Mouse (Mus musculus): ENCODE data around the gene Lgals4. TPM values are rescaled to one million over a fixed set of nuclear protein-coding genes. Genes with fewer than 3 reads are reported as not detected.
A peak's percentile ranks its signal among the peaks of the same experiment; 100 is the strongest.

The Lgals4 gene
- polyA plus RNA-seq, 1 experiment from 2014 or later = 5.4 TPM

GRCm38 (mm10) chr7:28817524-28817923 is 16.1 kb upstream of the Lgals4 start:
- H3K36me3 ChIP-seq = peaks cover 95% of the 10 kb centered on the region
- H3K4me2 ChIP-seq (replicated peaks) = no peak overlapping the region
- WGBS = 79% methylated on average over 6 of the region's 6 CpGs
- no peak overlapping the region for H3K4me3 ChIP-seq
- no peak for ATAC-seq (ENCODE audit: insufficient number of reproducible peaks, insufficient read depth, low FRiP score, low TSS enrichment)
- H3K27me3 ChIP-seq = no peaks in the 10 kb centered on the region
- no peaks in the 10 kb centered on the region for H3K9me3 ChIP-seq
- H3K9ac ChIP-seq = no peak overlapping the region
- H3K27ac ChIP-seq = 0 out of 2 replicates have a peak overlapping the region, but pooled peaks have one; percentile 33
- H3K4me1 ChIP-seq = peaks cover 36% of the 10 kb centered on the region

DNA sequence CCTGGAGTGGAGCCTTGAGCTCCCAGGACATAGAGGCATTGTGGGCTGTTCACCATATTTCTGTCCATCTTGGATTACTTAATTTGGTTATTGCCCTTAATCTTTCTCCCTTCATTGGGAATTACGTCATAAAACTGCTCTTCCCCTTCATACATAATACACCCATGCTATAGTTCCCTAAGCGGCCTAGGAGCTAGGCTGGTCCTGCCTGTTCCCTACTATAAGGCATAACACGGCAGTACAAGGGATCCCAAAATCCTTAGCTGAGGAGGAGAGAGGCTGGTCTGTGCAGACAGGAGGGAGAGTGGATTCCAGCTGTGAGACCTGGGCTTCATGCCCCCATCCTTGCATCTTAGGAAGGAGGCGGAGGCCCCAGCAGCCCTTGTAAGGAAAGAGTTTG is 15.7 kb upstream of the Lgals4 start:
- Histone ChIP-seq H3K4me1 (peaks cover 32% of the 10 kb centered on the region), H3K27ac (0 out of 2 replicates have a peak overlapping the region, but pooled peaks have one; percentile 33)

DNA sequence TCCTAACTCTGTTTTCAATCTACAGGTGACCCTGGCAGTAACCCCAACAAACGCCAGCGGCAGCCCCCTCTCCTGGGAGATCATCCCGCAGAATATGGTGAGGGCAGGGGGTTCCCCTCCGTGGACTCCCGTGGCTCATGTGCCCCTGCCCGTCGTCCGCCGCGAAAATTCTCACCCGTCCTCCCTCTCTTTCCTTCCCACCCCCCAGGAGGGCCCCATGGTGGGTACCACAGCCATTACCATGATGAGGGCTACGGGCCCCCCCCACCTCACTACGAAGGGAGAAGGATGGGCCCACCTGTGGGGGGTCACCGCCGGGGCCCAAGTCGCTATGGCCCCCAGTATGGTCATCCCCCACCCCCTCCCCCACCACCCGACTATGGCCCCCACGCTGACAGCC is 15.2 kb upstream of the Lgals4 start:
- no peak overlapping the region for H3K27ac ChIP-seq
- H3K4me2 ChIP-seq (replicated peaks) = no peak overlapping the region
- no peak overlapping the region for H3K9ac ChIP-seq
- H3K4me1 ChIP-seq = peaks cover 29% of the 10 kb centered on the region
- 78% methylated on average over 18 of the region's 18 CpGs for WGBS
- no peak for ATAC-seq (ENCODE audit: insufficient number of reproducible peaks, insufficient read depth, low FRiP score, low TSS enrichment)
- peaks cover 92% of the 10 kb centered on the region for H3K36me3 ChIP-seq
- H3K4me3 ChIP-seq = no peak overlapping the region
- no peaks in the 10 kb centered on the region for H3K27me3 ChIP-seq
- H3K9me3 ChIP-seq = no peaks in the 10 kb centered on the region

More for the DNA sequence above, 15.7 kb upstream of the Lgals4 start:
- ATAC-seq (ENCODE audit: insufficient number of reproducible peaks, insufficient read depth, low FRiP score, low TSS enrichment) = no peak
- no peak overlapping the region for H3K4me3 ChIP-seq
- peaks cover 96% of the 10 kb centered on the region for H3K36me3 ChIP-seq
- no peak overlapping the region for H3K9ac ChIP-seq
- 76% methylated on average over 4 of the region's 4 CpGs for WGBS
- no peaks in the 10 kb centered on the region for H3K27me3 ChIP-seq
- H3K9me3 ChIP-seq = no peaks in the 10 kb centered on the region
- H3K4me2 ChIP-seq (replicated peaks) = no peak overlapping the region

DNA sequence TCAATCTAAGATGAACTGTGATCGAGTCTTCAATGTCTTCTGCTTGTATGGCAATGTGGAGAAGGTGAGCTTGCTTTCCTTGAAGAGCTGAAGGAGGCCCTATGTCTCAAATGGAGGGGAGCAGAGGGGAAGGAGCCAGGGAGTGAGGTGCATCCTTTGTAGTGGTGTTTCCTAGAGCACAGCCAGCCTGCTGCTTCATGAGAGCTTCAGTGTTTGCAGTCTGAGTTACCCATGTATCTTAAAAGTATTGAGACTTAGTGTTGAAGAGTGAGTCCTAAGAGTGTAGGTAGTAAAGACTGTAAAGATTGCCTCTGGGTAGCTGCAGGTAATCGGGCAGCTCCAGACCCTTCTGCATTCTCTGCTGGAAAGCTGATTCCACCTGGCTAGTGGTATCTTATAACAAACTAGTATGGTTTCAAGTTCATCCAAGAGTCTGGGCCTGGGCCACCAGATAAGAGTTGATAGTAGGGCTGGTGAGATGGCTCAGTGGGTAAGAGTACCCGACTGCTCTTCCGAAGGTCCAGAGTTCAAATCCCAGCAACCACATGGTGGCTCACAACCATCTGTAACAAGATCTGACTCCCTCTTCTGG is 14.7 kb upstream of the Lgals4 start:
- Histone ChIP-seq H3K9ac (no peak overlapping the region), H3K4me2 (replicated peaks) (no peak overlapping the region), H3K27me3 (no peaks in the 10 kb centered on the region), H3K4me3 (no peak overlapping the region), H3K9me3 (no peaks in the 10 kb centered on the region), H3K36me3 (peaks cover 87% of the 10 kb centered on the region), H3K4me1 (peaks cover 25% of the 10 kb centered on the region), H3K27ac (no peak overlapping the region)
- WGBS = 90% methylated on average over 4 of the region's 4 CpGs
- no peak for ATAC-seq (ENCODE audit: insufficient number of reproducible peaks, insufficient read depth, low FRiP score, low TSS enrichment)

DNA sequence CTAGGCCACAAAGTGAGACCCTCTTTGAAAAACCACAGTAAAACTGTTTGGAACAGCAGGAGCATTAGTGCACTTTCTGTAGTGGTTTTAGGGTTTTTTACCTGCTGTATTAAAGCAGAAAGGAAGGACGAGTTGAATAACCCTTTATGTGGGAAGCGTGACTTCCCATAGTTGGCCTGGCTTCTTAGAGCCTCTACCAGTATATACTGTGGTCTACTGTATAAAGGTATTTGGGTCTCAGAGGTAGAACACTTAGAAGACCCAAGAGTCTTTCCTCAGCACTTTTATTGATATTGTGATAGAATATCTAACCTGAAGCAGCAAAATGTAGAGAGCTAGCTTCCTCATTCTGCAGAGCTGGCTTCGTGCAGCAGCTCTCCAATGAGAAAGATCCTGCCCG is 14.1 kb upstream of the Lgals4 start:
- ATAC-seq (ENCODE audit: insufficient number of reproducible peaks, insufficient read depth, low FRiP score, low TSS enrichment) = no peak
- 86% methylated on average over 4 of the region's 4 CpGs for WGBS
- H3K36me3 ChIP-seq = peaks cover 80% of the 10 kb centered on the region
- peaks cover 24% of the 10 kb centered on the region for H3K4me1 ChIP-seq
- H3K9me3 ChIP-seq = no peaks in the 10 kb centered on the region
- H3K27me3 ChIP-seq = no peaks in the 10 kb centered on the region
- no peak overlapping the region for H3K4me2 ChIP-seq (replicated peaks)
- H3K9ac ChIP-seq = no peak overlapping the region; the same call in 1 of the 2 replicates
- H3K27ac ChIP-seq = 0 out of 2 replicates have a peak overlapping the region, but pooled peaks have one; percentile 31
- no peak overlapping the region for H3K4me3 ChIP-seq

DNA sequence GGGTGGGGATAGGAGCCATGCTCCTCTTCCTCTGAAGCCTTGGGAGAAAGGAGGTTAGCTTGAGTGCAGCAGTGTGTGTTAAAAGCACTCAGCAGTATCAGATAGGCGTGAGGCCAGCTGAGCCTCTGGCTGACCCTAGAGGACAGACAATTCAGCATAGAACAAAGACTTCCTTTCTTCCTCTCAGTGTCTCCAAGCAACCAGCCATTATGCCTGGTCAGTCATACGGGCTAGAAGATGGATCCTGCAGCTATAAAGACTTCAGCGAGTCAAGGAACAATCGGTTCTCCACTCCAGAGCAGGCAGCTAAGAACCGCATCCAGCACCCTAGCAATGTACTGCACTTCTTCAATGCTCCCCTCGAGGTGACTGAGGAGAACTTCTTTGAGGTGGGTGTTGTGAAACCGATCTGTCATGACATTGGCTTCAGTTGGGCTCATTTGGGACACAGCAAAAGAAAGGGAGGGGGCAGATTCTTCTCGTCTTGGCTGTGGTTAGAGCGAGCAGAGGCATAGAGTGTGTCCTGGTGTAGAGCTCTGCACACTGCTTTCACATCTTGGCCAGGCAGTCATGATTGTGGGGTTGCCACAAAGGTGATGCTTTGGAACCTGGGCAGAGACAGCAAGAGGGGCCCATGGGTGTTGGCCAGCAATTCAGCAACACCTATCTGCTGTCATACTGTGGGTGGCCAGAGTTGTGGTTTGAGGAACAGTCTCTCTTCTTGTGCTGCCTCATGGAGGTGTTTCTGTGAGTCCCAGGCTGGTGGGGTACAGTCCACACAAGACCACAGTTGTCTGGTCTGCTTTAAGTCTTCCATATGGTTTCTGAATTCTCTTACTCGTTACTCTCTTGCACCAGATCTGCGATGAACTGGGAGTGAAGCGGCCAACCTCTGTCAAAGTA is 13.0 kb upstream of the Lgals4 start:
- no peaks in the 10 kb centered on the region for H3K9me3 ChIP-seq
- no peak overlapping the region for H3K9ac ChIP-seq
- 0 out of 2 replicates have a peak overlapping the region, but pooled peaks have one; percentile 1 for H3K4me2 ChIP-seq (replicated peaks)

GRCm38 (mm10) chr7:28821261-28821831 is 12.3 kb upstream of the Lgals4 start:
- no peaks in the 10 kb centered on the region for H3K27me3 ChIP-seq
- no peak overlapping the region for H3K4me3 ChIP-seq
- peaks cover 24% of the 10 kb centered on the region for H3K4me1 ChIP-seq
- peaks cover 63% of the 10 kb centered on the region for H3K36me3 ChIP-seq
- WGBS = 78% methylated on average over 10 of the region's 10 CpGs
- 0 out of 2 replicates have a peak overlapping the region, but pooled peaks have one; percentile 32 for H3K27ac ChIP-seq
- H3K4me2 ChIP-seq (replicated peaks) = 0 out of 2 replicates have a peak overlapping the region, but pooled peaks have one; percentile 1
- ATAC-seq (ENCODE audit: insufficient number of reproducible peaks, insufficient read depth, low FRiP score, low TSS enrichment) = no peak
- H3K9ac ChIP-seq = no peak overlapping the region
- H3K9me3 ChIP-seq = no peaks in the 10 kb centered on the region

More for the DNA sequence above, 13.0 kb upstream of the Lgals4 start:
- no peaks in the 10 kb centered on the region for H3K27me3 ChIP-seq
- peak overlapping the region; percentile 32; the same call in 1 of the 2 replicates for H3K27ac ChIP-seq
- ATAC-seq (ENCODE audit: insufficient number of reproducible peaks, insufficient read depth, low FRiP score, low TSS enrichment) = 0 out of 2 replicates have a peak, but pooled peaks have one; percentile 18
- H3K36me3 ChIP-seq = peaks cover 70% of the 10 kb centered on the region
- no peak overlapping the region for H3K4me3 ChIP-seq
- peaks cover 19% of the 10 kb centered on the region for H3K4me1 ChIP-seq
- 64% methylated on average over 12 of the region's 12 CpGs for WGBS

DNA sequence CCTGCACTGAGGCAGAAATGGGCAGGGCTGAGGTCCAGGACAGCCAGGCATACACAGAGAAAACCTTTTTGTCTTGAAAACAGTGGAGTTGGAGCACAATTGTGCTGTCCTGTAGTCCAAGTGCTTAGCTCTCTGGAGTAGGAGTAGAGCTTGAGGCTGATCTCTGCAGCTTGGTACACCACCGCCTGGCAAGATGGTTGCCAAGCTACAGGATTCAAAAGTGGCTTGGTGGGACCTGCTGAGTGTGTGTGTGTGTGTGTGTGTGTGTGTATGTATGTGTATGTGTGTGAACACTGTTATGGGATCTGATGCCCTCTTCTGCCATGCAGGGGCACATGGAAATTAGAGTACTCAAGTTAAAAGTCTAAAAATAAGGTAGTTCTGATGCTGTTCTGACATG is 11.1 kb upstream of the Lgals4 start:
- no peak overlapping the region for H3K4me2 ChIP-seq (replicated peaks)
- H3K27me3 ChIP-seq = no peaks in the 10 kb centered on the region
- no peak for ATAC-seq (ENCODE audit: insufficient number of reproducible peaks, insufficient read depth, low FRiP score, low TSS enrichment)
- WGBS = 68% methylated on average over 1 of the region's 1 CpGs
- H3K27ac ChIP-seq = no peak overlapping the region
- no peak overlapping the region for H3K4me3 ChIP-seq
- H3K4me1 ChIP-seq = peaks cover 16% of the 10 kb centered on the region; the same call in 1 of the 2 replicates
- H3K36me3 ChIP-seq = peaks cover 51% of the 10 kb centered on the region
- no peak overlapping the region for H3K9ac ChIP-seq
- no peaks in the 10 kb centered on the region for H3K9me3 ChIP-seq

DNA sequence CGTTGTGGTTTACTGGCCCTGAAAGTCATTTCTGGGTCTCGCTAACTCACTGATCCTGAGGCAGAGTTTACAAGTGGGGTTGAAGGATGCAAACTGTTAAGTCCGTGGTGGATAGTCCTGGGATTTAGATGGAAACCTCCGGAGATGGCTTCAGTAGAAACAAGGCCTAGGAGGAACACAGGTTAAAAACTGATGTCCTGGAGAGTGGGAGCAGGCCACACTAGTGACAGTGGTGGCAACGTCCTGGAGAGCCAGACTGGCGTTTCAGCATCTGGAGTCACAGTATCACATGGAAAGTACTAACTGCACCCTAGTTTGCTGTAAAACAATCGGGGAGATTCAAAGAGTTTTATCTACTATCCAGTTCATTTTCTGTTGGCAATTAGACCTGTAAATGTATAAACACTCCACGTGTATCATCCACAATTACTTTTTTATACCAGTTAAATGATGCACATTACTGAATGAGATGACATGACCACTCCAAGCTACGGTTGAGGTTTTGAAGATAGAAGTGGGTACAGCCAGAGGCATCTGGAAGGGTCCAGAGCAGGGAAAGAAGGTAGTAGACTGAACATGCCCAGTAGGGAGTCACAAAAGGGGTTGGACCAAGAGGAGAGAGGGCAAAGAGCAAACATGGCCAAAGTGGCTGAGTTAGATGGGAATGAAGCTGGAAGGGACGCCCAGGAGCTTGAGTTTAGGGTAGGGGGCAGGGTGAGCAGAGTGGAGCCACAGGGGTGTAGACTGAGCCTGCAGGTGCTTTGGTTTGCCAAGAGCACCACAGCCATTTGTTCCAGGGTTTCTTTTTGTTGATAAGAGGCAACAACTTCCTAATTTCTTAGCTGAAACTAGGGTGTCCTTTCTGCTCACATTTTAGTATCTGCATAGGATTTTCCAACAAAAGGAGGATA is 10.4 kb upstream of the Lgals4 start:
- ATAC-seq (ENCODE audit: insufficient number of reproducible peaks, insufficient read depth, low FRiP score, low TSS enrichment) = no peak
- Histone ChIP-seq H3K4me3 (no peak overlapping the region), H3K27me3 (no peaks in the 10 kb centered on the region), H3K9me3 (no peaks in the 10 kb centered on the region), H3K4me2 (replicated peaks) (no peak overlapping the region), H3K27ac (peak overlapping the region; percentile 25; the same call in 1 of the 2 replicates), H3K4me1 (peaks cover 14% of the 10 kb centered on the region; the same call in 1 of the 2 replicates), H3K9ac (no peak overlapping the region), H3K36me3 (peaks cover 44% of the 10 kb centered on the region)
- WGBS = 52% methylated on average over 10 of the region's 10 CpGs

DNA sequence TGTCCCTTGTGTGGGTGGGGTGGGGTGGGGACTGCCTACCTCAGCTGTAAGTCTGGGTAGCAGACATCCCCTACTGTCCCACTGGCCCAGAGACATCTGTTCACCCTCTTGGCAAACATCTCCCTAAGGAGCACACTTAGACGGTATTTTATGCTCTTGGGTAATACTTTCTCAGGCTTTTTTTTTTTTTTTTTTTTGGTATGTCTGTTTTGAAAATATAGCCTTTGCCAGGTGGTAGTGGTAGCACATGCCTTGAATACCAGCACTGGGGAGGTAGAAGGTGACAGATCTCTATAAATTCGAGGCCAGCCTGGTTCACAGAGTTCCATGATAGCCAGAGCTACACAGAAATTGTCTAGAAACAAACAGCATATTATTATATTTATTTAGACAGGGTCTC is 9.7 kb upstream of the Lgals4 start:
- 41% methylated on average over 2 of the region's 2 CpGs for WGBS
- peaks cover 38% of the 10 kb centered on the region for H3K36me3 ChIP-seq
- no peak for ATAC-seq (ENCODE audit: insufficient number of reproducible peaks, insufficient read depth, low FRiP score, low TSS enrichment)
- no peak overlapping the region for H3K4me2 ChIP-seq (replicated peaks)
- no peak overlapping the region for H3K9ac ChIP-seq
- no peak overlapping the region for H3K4me3 ChIP-seq
- no peaks in the 10 kb centered on the region for H3K27me3 ChIP-seq
- H3K27ac ChIP-seq = 0 out of 2 replicates have a peak overlapping the region, but pooled peaks have one; percentile 23
- H3K9me3 ChIP-seq = no peaks in the 10 kb centered on the region
- peaks cover 14% of the 10 kb centered on the region; the same call in 1 of the 2 replicates for H3K4me1 ChIP-seq

Data from embryonic facial prominence, embryonic 12.5 days (tissue).